Mouse (Mus musculus): ENCODE data around the gene Wdr18. TPM values are rescaled to one million over a fixed set of nuclear protein-coding genes. Genes with fewer than 3 reads are reported as not detected.
A peak's percentile ranks its signal among the peaks of the same experiment; 100 is the strongest.

The Wdr18 gene
- total RNA-seq (2022): 10 to 100 TPM; 28.4 to 36.2 (median 29.6) TPM

- peak; percentile 100 for DNase-seq (ENCODE audit: low spot score)
These were observed at the start of gene Wdr18 for GRCm38 (mm10) chr10:79959847-79960601. TSS of gene Wdr18 (plus strand) at chr10:79960152.

- DNase-seq (ENCODE audit: low spot score): no peak
These were observed 49.4 kb upstream of the Wdr18 start, which contains the start of gene Gm26602 for GRCm38 (mm10) chr10:79910556-79910955. TSS of gene Gm26602 (plus strand) at chr10:79910856.

- no peak for DNase-seq (ENCODE audit: low spot score)
These were observed 47.5 kb upstream of the Wdr18 start for GRCm38 (mm10) chr10:79912412-79912811.

- no peak for DNase-seq (ENCODE audit: low spot score)
These were observed 45.6 kb upstream of the Wdr18 start for GRCm38 (mm10) chr10:79914131-79914947.

GRCm38 (mm10) chr10:79914948-79915596 is 44.9 kb upstream of the Wdr18 start:
- no peak for DNase-seq (ENCODE audit: low spot score)

- no peak for DNase-seq (ENCODE audit: low spot score)
These were observed 43.9 kb upstream of the Wdr18 start for GRCm38 (mm10) chr10:79916081-79916480.

- peak; percentile 87 for DNase-seq (ENCODE audit: low spot score)
These were observed 43.0 kb upstream of the Wdr18 start, which contains the start of gene Kiss1r for GRCm38 (mm10) chr10:79916808-79917531. TSS of gene Kiss1r (plus strand) at chr10:79916971.

- DNase-seq (ENCODE audit: low spot score): no peak
These were observed 42.3 kb upstream of the Wdr18 start for GRCm38 (mm10) chr10:79917532-79918100.

- DNase-seq (ENCODE audit: low spot score): no peak
These were observed 41.5 kb upstream of the Wdr18 start for GRCm38 (mm10) chr10:79918231-79919078.

- no peak for DNase-seq (ENCODE audit: low spot score)
These were observed 40.6 kb upstream of the Wdr18 start for GRCm38 (mm10) chr10:79919251-79919849.

- DNase-seq (ENCODE audit: low spot score): no peak
These were observed 39.7 kb upstream of the Wdr18 start for GRCm38 (mm10) chr10:79920056-79920890.

- no peak for DNase-seq (ENCODE audit: low spot score)
These were observed 38.9 kb upstream of the Wdr18 start, which contains the start of gene R3hdm4 for GRCm38 (mm10) chr10:79920958-79921535. TSS of gene R3hdm4 (minus strand) at chr10:79921208.

GRCm38 (mm10) chr10:79921572-79921971 is 38.4 kb upstream of the Wdr18 start:
- DNase-seq (ENCODE audit: low spot score): no peak

- peak; percentile 96 for DNase-seq (ENCODE audit: low spot score)
These were observed 34.8 kb upstream of the Wdr18 start for GRCm38 (mm10) chr10:79924998-79925784.

GRCm38 (mm10) chr10:79925785-79926490 is 34.0 kb upstream of the Wdr18 start:
- no peak for DNase-seq (ENCODE audit: low spot score)

GRCm38 (mm10) chr10:79926491-79927323 is 33.2 kb upstream of the Wdr18 start, which contains the start of gene Arid3a:
TSS of gene Arid3a (plus strand) at chr10:79927043.
- DNase-seq (ENCODE audit: low spot score): peak; percentile 90

Measured in heart, adult 8-10 months (tissue).